Mouse (Mus musculus): Measurements from ENCODE around the gene Plpp2. TPM values are rescaled to one million over a fixed set of nuclear protein-coding genes. Genes with fewer than 3 reads are reported as not detected.
A peak's percentile ranks its signal among the peaks of the same experiment; 100 is the strongest.

Plpp2 gene
- total and polyA plus RNA-seq, 2 experiments from 2014 or later, result 5.0 to 11.7 TPM

GRCm38 (mm10) chr10:79525456-79526325 is 7.9 kb downstream of the Plpp2 start:
- H3K9ac ChIP-seq (replicated peaks; ENCODE audit: low read depth, low read length), result no peak overlapping the region
- H3K9me3 ChIP-seq (replicated peaks; ENCODE audit: control insufficient read depth, low read length), result no peaks in the 10 kb centered on the region
- no peak overlapping the region for H3K4me2 ChIP-seq (ENCODE audit: low read depth, low read length)
- 83% methylated on average over 8 of the region's 8 CpGs for WGBS
- no peaks in the 10 kb centered on the region for H3K36me3 ChIP-seq (replicated peaks; ENCODE audit: control insufficient read depth, insufficient read depth, low read length)
- TF ChIP-seq CTCF (IDR thresholded peaks at IDR 0.05; ENCODE audit: low read depth) (no peak), EP300 (IDR thresholded peaks at IDR 0.05; ENCODE audit: low read depth) (no peak)
- H3K4me1 ChIP-seq (ENCODE audit: control insufficient read depth, insufficient read depth), result no peaks in the 10 kb centered on the region
- DNase-seq (ENCODE audit: low spot score) (no peak), ATAC-seq (ENCODE audit: insufficient read depth, low read depth) (no peak)
- no peak overlapping the region for H3K4me3 ChIP-seq (ENCODE audit: low read depth, low read length)
- no peaks in the 10 kb centered on the region for H3K27me3 ChIP-seq (ENCODE audit: control insufficient read depth, insufficient read depth, low read length)
- H3K27ac ChIP-seq (ENCODE audit: low read depth), result no peak overlapping the region

- 70% methylated on average over 1 of the region's 1 CpGs for WGBS
Observed at GRCm38 (mm10) chr10:79524433-79524832, 9.2 kb downstream of the Plpp2 start.

GRCm38 (mm10) chr10:79506709-79507108 is 26.9 kb downstream of the Plpp2 start:
- H3K4me3 ChIP-seq (ENCODE audit: low read depth, low read length), result no peak overlapping the region
- DNase-seq (ENCODE audit: low spot score) (no peak), ATAC-seq (ENCODE audit: insufficient read depth, low read depth) (no peak)
- no peaks in the 10 kb centered on the region for H3K4me1 ChIP-seq (ENCODE audit: control insufficient read depth, insufficient read depth)
- H3K27me3 ChIP-seq (ENCODE audit: control insufficient read depth, insufficient read depth, low read length), result no peaks in the 10 kb centered on the region
- H3K9me3 ChIP-seq (replicated peaks; ENCODE audit: control insufficient read depth, low read length), result no peaks in the 10 kb centered on the region
- TF ChIP-seq EP300 (IDR thresholded peaks at IDR 0.05; ENCODE audit: low read depth), result no peak
- no peak for TF ChIP-seq CTCF (IDR thresholded peaks at IDR 0.05; ENCODE audit: low read depth)
- WGBS, result 66% methylated on average over 2 of the region's 2 CpGs
- H3K9ac ChIP-seq (replicated peaks; ENCODE audit: low read depth, low read length), result no peak overlapping the region
- H3K27ac ChIP-seq (ENCODE audit: low read depth), result no peak overlapping the region
- no peaks in the 10 kb centered on the region for H3K36me3 ChIP-seq (replicated peaks; ENCODE audit: control insufficient read depth, insufficient read depth, low read length)
- no peak overlapping the region for H3K4me2 ChIP-seq (ENCODE audit: low read depth, low read length)

More at GRCm38 (mm10) chr10:79524433-79524832, 9.2 kb downstream of the Plpp2 start:
- Histone ChIP-seq H3K4me1 (ENCODE audit: control insufficient read depth, insufficient read depth) (0 out of 2 replicates have a peak, but pooled peaks cover 1% of the 10 kb centered on the region), H3K36me3 (replicated peaks; ENCODE audit: control insufficient read depth, insufficient read depth, low read length) (no peaks in the 10 kb centered on the region), H3K27me3 (ENCODE audit: control insufficient read depth, insufficient read depth, low read length) (no peaks in the 10 kb centered on the region), H3K27ac (ENCODE audit: low read depth) (no peak overlapping the region), H3K4me3 (ENCODE audit: low read depth, low read length) (no peak overlapping the region), H3K9me3 (replicated peaks; ENCODE audit: control insufficient read depth, low read length) (no peaks in the 10 kb centered on the region), H3K4me2 (ENCODE audit: low read depth, low read length) (no peak overlapping the region), H3K9ac (replicated peaks; ENCODE audit: low read depth, low read length) (no peak overlapping the region)
- TF ChIP-seq CTCF (IDR thresholded peaks at IDR 0.05; ENCODE audit: low read depth) (no peak), EP300 (IDR thresholded peaks at IDR 0.05; ENCODE audit: low read depth) (no peak)
- ATAC-seq (ENCODE audit: insufficient read depth, low read depth), result no peak
- DNase-seq (ENCODE audit: low spot score), result no peak

GRCm38 (mm10) chr10:79502830-79503644 is 30.6 kb downstream of the Plpp2 start:
- DNase-seq (ENCODE audit: low spot score) (no peak), ATAC-seq (ENCODE audit: insufficient read depth, low read depth) (no peak)
- Histone ChIP-seq H3K4me1 (ENCODE audit: control insufficient read depth, insufficient read depth) (no peaks in the 10 kb centered on the region), H3K27me3 (ENCODE audit: control insufficient read depth, insufficient read depth, low read length) (no peaks in the 10 kb centered on the region), H3K9ac (replicated peaks; ENCODE audit: low read depth, low read length) (no peak overlapping the region), H3K4me3 (ENCODE audit: low read depth, low read length) (no peak overlapping the region), H3K4me2 (ENCODE audit: low read depth, low read length) (no peak overlapping the region), H3K9me3 (replicated peaks; ENCODE audit: control insufficient read depth, low read length) (no peaks in the 10 kb centered on the region), H3K27ac (ENCODE audit: low read depth) (no peak overlapping the region), H3K36me3 (replicated peaks; ENCODE audit: control insufficient read depth, insufficient read depth, low read length) (no peaks in the 10 kb centered on the region)
- peak; percentile 33 for TF ChIP-seq CTCF (IDR thresholded peaks at IDR 0.05; ENCODE audit: low read depth)
- TF ChIP-seq EP300 (IDR thresholded peaks at IDR 0.05; ENCODE audit: low read depth), result no peak
- WGBS, result 61% methylated on average over 6 of the region's 6 CpGs

- no peaks in the 10 kb centered on the region for H3K27me3 ChIP-seq (ENCODE audit: control insufficient read depth, insufficient read depth, low read length)
- TF ChIP-seq CTCF (IDR thresholded peaks at IDR 0.05; ENCODE audit: low read depth) (no peak), EP300 (IDR thresholded peaks at IDR 0.05; ENCODE audit: low read depth) (no peak)
- no peak overlapping the region for H3K4me3 ChIP-seq (ENCODE audit: low read depth, low read length)
- H3K9ac ChIP-seq (replicated peaks; ENCODE audit: low read depth, low read length), result no peak overlapping the region
- H3K36me3 ChIP-seq (replicated peaks; ENCODE audit: control insufficient read depth, insufficient read depth, low read length), result no peaks in the 10 kb centered on the region
- H3K9me3 ChIP-seq (replicated peaks; ENCODE audit: control insufficient read depth, low read length), result no peaks in the 10 kb centered on the region
- H3K4me1 ChIP-seq (ENCODE audit: control insufficient read depth, insufficient read depth), result no peaks in the 10 kb centered on the region
- DNase-seq (ENCODE audit: low spot score) (no peak), ATAC-seq (ENCODE audit: insufficient read depth, low read depth) (no peak)
- 44% methylated on average over 2 of the region's 2 CpGs for whole genome bisulfite sequencing
- no peak overlapping the region for H3K27ac ChIP-seq (ENCODE audit: low read depth)
- no peak overlapping the region for H3K4me2 ChIP-seq (ENCODE audit: low read depth, low read length)
Observed at GRCm38 (mm10) chr10:79496701-79497288, 36.8 kb downstream of the Plpp2 start.
